Mouse (Mus musculus) T-helper 1 cell (primary cell): Measurements from ENCODE around the gene Trmt44.

ENCODE experiments used
- in situ Hi-C: fragments of 300-600 bp; cut with MboI, MseI; formaldehyde crosslinking; loops from one replicate; pipeline ENCODE4 v1.15.1; 2025; ENCODE audit warnings: high pct_unique_total_duplicates

Gene Trmt44

GRCm38 (mm10) chr5:35574653-35575599, at the start of gene Trmt44:
Trmt44 (minus strand) TSS chr5:35575070.
- in situ Hi-C loops: no loop called here

DNA sequence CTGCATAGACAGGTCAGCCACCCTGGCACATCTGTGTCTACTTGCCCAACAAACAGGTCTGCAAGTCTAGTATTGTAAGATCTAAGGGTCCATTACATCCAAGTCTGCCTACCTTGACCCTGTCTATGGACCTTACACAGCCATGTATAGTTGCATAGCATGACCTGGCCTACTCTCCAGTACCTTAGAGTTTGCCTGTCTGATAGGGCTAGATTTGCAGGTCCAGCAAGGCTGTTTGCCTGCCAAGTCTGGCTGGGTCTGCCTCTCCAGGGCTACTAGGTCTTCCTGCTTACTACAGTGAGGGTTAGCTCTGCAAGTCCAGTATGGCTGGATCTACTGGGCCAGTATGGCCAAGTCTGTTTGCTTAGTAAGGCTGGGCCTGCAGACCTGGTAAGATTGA, 49.0 kb upstream of the Trmt44 start:
- in situ Hi-C loops: no loop called here

DNA sequence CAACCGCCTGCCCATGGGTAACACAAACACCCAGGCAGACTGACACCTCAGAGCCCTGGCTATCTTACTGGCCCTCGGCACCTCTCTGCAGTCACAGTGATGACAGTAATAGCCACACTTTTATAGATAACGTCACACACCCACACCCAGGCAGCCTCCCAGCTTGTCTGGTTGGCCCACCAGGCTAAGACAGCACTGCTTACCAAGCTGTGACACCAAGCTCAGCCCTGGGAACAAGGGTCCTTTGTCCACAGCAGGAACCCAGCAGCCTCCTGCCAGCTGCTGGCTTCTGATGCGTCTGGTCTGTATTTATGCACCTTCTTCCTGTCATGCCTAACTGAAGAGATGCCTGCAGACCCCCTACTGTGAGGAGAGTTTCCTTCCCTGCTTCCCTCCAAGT, 46.2 kb upstream of the Trmt44 start:
- in situ Hi-C loops: no loop called here

DNA sequence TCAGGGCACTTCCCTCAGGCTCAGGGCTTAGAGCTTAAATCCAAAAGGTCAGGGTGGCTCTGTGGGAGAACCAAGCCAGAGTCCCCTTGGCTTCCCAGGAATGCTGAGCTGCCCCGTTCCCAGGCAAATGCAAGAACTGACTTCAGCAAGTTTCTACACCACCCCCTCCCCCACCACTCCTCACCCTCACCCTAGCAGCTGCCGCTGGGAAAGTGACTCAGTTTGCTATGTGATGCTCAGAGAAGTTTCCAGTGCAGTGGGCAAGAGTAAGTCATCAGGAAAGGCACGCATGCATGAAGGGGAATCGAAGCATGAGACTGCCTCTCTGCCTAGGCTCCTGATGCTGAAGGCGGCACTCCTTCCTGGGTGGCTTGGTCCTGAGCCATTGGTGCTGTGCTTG, 42.1 kb upstream of the Trmt44 start:
- in situ Hi-C loops: no loop called here

DNA sequence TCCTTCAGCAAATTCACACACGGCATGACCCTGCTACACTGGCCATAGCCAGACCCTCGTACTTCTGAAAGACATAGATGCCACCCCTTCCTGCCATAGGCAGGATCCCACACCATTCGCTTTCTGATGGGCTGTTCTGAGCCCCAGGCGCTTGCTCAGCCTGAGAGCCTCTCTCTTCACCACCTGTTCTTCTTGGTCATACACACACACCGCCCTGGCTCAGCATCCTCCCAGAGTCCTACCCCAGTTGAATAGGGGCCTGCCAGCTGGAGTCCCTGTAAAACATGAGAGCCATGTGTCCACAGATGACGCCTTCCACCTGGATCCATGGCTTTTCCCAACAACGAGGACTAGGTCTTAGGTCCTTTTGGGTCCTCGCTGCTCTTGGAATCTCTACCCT, 37.9 kb upstream of the Trmt44 start:
- in situ Hi-C loops: no loop called here

DNA sequence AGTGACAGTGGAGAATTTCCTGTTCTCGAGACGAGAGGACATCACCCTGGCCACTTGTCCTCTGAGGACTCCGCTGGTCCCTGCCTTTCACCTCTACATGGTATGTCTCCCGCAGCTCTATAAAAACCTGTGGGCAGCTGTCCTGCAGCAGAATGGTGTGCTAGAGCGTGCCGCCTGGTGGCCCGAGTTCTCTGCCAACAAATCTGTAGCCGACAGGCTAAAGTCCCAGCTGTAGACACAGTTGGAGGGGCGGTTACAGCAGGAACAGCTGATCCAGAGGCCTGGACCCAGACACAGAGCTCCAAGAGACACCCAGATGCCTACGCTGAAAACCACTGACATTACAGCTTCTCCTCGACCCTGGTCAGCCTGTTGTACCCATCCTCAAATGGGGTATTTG, 37.0 kb upstream of the Trmt44 start:
- in situ Hi-C loops: no loop called here

GRCm38 (mm10) chr5:35611170-35611569, 36.3 kb upstream of the Trmt44 start:
- in situ Hi-C loops: no loop called here

- in situ Hi-C loops: no loop called here
Measured at GRCm38 (mm10) chr5:35610381-35610780, 35.5 kb upstream of the Trmt44 start.

- in situ Hi-C loops: loop anchor here (5.0 kb wide), 1 partner anchor 102 kb away; no protein-coding TSS in a partner anchor
Measured at GRCm38 (mm10) chr5:35609971-35610370, 35.1 kb upstream of the Trmt44 start.

GRCm38 (mm10) chr5:35609381-35609780, 34.5 kb upstream of the Trmt44 start:
- in situ Hi-C loops: loop anchor here (5.0 kb wide), 1 partner anchor 103 kb away; no protein-coding TSS in a partner anchor

- in situ Hi-C loops: loop anchor here (5.0 kb wide), 1 partner anchor 104 kb away; no protein-coding TSS in a partner anchor
Measured at GRCm38 (mm10) chr5:35608559-35608958, 33.7 kb upstream of the Trmt44 start.

DNA sequence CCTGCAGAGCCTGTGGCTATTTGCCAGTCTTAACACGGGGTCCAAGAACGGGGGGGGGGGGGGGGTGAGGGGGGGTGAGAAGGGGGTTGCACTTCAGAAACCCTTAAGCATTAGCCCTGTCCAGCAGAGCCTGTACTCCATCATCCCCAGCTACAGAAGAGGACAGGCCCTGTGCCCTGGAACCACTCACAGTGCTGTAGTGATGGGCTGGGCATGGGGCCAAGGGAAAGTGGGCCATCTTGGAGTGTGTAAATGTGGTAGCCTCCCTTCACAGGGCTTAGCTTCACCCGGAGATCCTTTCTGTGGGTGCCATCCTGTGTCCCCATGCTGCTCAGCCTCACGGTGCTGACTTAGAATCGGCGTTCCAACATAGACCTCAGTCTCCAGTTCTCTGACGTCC, 32.9 kb upstream of the Trmt44 start:
- in situ Hi-C loops: loop anchor here (5.0 kb wide), 1 partner anchor 105 kb away; no protein-coding TSS in a partner anchor

DNA sequence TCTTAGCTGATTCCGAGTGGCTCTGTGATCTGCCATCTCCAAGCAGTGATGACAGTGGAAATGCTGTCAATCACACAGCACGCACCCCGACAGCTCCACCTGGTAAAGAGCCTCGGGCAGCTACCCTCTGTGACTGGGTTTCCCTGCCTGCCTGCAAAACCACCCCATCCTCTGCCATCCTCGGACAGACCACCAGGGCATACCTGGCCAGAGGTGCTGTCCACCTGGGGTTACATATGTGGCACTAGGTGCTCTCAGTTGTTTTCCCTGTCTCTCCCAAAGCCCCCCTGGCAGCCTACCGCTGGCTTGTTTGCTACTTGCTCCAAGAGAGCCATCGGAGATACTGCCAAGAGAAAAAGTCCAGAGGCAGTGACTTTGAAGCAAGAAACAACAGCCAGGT, 31.9 kb upstream of the Trmt44 start:
- in situ Hi-C loops: loop anchor here (5.0 kb wide), 1 partner anchor 106 kb away; no protein-coding TSS in a partner anchor

GRCm38 (mm10) chr5:35605355-35605754, 30.5 kb upstream of the Trmt44 start:
- in situ Hi-C loops: loop anchor here (5.0 kb wide), 1 partner anchor 107 kb away; no protein-coding TSS in a partner anchor

GRCm38 (mm10) chr5:35601526-35601925, 26.7 kb upstream of the Trmt44 start:
- in situ Hi-C loops: no loop called here

DNA sequence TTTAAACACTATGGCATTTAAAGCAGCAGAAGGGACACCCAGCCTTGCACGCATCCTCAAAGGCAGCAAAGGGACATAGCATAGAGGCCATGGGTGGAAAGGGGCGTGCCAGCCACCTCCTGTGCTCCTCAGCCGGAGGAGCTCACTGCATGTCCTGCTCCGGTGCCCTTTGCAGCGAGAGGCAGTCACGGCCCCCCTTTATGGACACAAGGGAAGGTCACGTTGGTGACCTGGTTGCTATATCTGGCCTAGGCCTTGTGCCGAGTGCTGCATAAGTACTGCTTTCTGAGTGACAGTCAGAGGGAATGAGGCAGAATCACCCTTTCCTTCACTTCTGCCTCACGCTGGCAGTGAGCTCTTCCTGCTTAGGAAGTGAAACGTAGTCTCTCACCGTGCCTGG, 25.4 kb upstream of the Trmt44 start:
- in situ Hi-C loops: no loop called here

DNA sequence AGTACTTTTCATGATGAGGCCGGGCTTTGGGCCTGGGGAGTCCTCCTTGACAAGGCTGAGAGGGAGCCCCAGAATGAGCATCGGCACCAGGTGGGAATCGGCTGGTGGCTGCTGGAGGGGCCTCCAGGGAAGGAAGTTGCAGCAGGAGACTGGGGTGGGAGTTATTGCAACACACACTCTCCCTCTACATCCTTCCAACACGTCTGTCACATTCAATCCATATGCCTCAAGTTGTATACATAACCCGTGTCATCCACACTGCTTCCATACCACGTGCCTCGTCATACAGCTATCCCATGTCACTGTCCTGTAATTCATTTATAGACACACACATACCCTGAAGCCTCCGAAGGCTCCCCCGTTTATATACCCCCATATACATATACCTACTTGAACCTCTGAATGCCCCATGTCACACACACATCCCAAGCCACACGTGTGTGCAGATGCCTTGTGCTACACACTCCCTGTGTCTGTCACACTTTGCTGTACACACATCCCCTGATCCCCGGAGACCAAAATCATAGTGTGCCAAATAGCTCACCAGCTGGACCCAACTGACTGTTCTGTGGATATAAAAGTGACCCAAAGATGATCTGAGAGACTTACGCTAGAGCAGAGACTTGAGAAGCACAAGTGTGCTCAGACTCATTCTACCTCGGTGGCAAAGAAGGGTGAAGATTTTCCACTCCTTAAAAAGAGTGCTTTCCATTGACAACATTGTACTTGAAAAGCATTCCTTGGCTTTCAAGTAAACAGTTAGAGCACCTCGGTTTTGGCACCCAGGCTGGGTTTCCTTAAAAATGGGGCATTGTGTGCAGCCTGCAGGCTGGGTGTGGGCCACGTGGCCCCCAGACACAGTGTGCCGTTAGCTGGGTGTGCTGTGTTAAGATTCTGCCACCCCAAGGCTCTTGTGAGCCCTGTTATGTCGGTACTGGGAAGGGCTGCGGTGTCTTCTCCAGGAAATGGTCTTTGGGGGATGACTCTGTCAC, 21.6 kb upstream of the Trmt44 start:
- in situ Hi-C loops: no loop called here

- in situ Hi-C loops: no loop called here
Measured at GRCm38 (mm10) chr5:35595706-35596105, 20.8 kb upstream of the Trmt44 start.

DNA sequence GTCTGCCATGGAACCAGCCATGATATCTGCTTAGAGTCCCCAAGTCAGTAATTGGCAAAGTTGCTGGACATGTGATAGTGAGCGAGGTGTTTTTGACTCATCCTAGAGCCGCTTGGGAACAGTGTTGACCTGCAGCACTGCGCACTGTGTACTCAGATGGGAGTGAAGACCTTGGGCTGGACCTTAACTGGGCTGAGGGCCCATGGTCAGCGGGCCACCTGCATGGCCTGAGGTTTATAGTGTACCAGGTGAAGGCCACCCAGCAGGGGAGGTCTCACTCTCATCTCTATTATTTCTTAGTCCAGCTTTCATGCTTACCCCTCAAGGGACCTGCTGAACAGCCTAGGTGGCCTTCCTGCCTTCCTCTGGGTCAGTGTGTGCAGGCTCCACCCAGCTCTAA, 19.9 kb upstream of the Trmt44 start:
- in situ Hi-C loops: no loop called here

- in situ Hi-C loops: no loop called here
Measured at GRCm38 (mm10) chr5:35593272-35593671, 18.4 kb upstream of the Trmt44 start.

- in situ Hi-C loops: no loop called here
Measured at GRCm38 (mm10) chr5:35592824-35593223, 18.0 kb upstream of the Trmt44 start.
